Mouse (Mus musculus): ENCODE data around the gene Akt1s1. TPM values are rescaled to one million over a fixed set of nuclear protein-coding genes. Genes with fewer than 3 reads are reported as not detected.

Akt1s1 gene
- total RNA-seq, 2 experiments from 2014 or later, result 76.7 to 84.3 TPM

DNA sequence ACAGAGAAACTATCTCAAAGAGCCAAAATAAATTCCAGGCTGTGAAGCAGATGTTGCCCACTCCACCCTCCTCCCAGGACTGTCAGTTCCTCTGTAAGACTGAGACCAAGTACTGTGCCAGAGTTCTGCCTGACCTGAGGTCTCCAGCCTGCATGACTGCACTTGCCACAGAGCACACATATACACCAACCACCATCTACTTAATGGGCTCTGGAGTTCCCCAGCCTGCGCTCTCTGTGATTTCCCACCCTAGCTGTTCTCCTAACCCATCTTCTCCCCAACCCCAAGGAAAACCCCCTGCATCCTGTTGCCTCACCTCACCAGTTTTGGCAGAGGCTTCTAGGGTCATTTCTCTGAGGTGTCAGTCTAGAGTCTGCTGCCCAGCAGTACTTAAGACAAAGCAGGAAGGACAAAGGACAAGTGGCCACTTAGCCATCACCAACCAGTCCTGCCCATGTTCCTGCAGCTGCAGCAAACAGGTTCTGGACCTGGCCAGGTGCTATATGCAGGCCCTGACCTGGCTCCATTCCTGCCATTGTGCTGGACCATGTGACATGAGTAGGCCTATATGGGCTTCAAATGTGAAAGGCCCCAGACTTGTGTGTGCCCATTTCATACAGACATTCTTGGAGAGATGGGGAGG, 13.3 kb upstream of the Akt1s1 start:
- DNase-seq (ENCODE audit: low spot score in 2 of 2), result no peak
- H3K27ac ChIP-seq, result peak overlapping the region; percentile 1; the same call in 1 of the 2 replicates
- H3K4me3 ChIP-seq, result no peak overlapping the region
- no peak for TF ChIP-seq CTCF (conservative IDR thresholded peaks at IDR 0.05)

DNA sequence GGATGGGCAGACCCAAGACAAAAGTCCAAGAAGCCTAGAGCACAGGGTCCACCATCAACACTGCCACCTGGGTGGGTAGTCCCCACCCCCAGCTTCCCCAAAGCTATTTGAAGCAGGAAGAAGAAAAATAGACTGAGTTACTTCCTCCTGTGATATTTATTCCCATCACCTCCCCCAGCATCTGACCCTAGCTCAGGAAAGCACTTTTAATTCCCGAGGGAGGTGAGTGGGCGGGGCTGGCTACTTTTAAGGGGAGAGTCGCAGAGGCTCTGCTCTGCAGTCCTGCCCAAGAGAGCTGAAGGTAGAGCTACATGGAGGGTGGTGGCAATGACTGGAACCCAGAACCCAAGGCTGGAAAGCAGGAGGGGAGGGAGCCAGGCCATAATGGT, 12.8 kb upstream of the Akt1s1 start:
- DNase-seq (ENCODE audit: low spot score in 2 of 2), result no peak
- Histone ChIP-seq H3K27ac (no peak overlapping the region; the same call in 1 of the 2 replicates), H3K4me3 (no peak overlapping the region)
- no peak for TF ChIP-seq CTCF (conservative IDR thresholded peaks at IDR 0.05)

DNA sequence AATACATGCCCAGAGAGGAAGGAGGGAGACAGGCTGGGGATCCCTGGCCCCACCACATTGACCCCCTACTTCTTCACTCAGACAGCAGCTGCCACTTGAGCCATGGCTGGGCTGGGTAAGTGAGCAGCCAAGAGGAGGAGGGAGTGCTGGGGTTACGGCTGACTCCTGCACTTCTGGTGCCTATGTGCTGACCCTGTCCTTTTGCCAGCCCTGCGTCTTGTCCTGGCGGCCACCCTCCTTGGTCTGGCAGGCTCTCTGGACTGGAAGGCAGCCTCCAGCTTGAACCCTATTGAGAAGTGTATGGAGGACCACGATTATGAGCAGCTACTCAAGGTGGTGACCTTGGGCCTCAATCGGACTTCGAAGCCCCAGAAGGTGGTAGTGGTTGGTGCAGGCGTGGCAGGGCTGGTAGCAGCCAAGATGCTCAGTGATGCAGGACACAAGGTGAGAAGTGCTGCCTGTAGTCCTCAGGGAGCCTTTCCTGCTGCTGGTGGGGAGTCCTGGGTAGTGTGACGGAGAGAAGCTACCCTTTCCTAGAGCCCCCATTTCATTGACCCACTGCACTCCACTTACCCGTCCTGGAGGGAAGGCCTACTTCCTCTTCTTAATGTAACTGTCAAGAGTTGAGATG, 12.3 kb upstream of the Akt1s1 start:
- H3K4me3 ChIP-seq, result no peak overlapping the region
- TF ChIP-seq CTCF (conservative IDR thresholded peaks at IDR 0.05), result no peak
- H3K27ac ChIP-seq, result no peak overlapping the region
- no peak for DNase-seq (ENCODE audit: low spot score in 2 of 2)

DNA sequence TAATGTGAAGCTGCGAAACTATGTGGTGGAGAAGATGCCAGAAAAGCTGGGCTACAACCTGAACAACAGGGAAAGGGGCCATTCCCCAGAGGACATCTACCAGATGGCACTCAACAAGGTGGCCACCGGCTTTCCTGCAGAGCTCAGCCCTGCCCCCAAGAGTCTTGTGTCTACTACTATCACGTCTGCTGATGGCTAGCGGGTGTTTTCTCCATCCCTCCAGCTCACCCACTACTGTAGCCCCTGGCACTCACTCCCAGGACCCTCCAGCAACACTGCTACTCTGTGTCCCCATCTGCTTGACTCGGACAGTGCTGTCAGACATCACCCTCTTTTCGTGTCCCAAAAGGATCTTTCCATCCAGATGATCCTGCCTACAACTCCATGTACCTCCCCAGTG, 10.7 kb upstream of the Akt1s1 start:
- Histone ChIP-seq H3K4me3 (no peak overlapping the region), H3K27ac (no peak overlapping the region)
- no peak for DNase-seq (ENCODE audit: low spot score in 2 of 2)
- TF ChIP-seq CTCF (conservative IDR thresholded peaks at IDR 0.05), result no peak

DNA sequence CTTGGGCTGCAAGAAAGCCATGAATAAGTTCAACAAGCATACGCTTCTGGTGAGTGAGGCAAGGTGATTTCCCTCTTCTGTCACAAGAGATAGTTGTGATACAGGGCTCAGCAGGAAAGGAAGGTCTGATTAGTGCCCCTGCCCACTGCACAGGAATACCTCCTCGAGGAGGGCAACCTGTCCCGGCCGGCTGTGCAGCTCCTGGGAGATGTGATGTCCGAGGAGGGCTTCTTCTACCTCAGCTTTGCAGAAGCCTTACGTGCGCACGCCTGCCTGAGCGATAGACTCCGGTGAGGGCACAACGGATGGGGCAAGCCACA, 9.7 kb upstream of the Akt1s1 start:
- Histone ChIP-seq H3K27ac (no peak overlapping the region), H3K4me3 (peak overlapping the region; percentile 49; the same call in 1 of the 2 replicates)
- DNase-seq (ENCODE audit: low spot score in 2 of 2), result no peak
- no peak for TF ChIP-seq CTCF (conservative IDR thresholded peaks at IDR 0.05)

DNA sequence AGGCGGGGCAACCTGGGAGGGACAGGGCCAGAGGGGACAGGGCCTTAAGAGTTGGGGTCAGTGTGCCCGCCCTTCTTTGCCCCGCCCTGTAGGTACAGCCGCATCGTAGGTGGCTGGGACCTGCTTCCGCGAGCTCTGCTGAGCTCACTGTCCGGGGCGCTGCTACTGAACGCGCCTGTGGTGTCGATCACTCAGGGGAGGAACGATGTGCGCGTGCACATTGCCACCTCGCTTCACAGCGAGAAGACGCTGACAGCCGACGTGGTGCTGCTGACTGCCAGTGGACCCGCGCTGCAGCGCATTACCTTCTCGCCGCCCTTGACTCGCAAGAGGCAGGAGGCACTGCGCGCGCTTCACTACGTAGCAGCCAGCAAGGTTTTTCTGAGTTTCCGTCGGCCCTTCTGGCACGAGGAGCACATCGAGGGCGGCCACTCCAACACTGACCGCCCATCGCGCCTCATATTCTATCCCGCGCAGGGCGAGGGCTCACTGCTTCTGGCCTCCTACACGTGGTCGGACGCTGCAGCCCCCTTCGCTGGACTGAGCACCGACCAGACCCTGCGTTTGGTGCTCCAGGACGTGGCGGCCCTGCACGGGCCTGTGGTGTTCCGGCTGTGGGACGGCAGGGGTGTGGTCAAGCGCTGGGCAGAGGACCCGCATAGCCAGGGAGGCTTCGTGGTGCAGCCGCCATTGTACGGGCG, 9.2 kb upstream of the Akt1s1 start:
- peak in 1 of 2 experiments; percentile 55 for DNase-seq (ENCODE audit: low spot score in 2 of 2)
- no peak for TF ChIP-seq CTCF (conservative IDR thresholded peaks at IDR 0.05)
- Histone ChIP-seq H3K4me3 (peak overlapping the region; percentile 49), H3K27ac (peak overlapping the region; percentile 25; the same call in 1 of the 2 replicates)

DNA sequence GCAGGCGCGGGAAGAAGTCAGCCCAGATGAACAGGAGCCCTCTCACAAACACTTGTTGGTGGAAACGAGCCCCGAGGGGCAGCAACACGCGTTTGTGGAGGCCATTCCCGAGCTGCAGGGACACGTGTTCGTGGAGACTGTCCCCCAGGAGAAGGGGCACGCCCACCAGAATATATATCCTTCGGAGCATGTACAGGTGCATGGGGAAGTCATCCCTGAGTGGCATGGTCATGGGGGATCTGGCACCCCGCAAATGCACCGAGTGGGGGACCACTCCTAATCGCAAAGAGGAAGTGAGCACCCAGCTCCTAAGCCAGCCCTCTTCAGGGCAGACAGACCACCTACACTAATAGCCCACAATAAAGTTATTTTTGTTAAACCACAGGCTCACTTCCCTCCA, 8.4 kb upstream of the Akt1s1 start:
- H3K4me3 ChIP-seq, result no peak overlapping the region
- no peak for DNase-seq (ENCODE audit: low spot score in 2 of 2)
- no peak overlapping the region for H3K27ac ChIP-seq
- no peak for TF ChIP-seq CTCF (conservative IDR thresholded peaks at IDR 0.05)

DNA sequence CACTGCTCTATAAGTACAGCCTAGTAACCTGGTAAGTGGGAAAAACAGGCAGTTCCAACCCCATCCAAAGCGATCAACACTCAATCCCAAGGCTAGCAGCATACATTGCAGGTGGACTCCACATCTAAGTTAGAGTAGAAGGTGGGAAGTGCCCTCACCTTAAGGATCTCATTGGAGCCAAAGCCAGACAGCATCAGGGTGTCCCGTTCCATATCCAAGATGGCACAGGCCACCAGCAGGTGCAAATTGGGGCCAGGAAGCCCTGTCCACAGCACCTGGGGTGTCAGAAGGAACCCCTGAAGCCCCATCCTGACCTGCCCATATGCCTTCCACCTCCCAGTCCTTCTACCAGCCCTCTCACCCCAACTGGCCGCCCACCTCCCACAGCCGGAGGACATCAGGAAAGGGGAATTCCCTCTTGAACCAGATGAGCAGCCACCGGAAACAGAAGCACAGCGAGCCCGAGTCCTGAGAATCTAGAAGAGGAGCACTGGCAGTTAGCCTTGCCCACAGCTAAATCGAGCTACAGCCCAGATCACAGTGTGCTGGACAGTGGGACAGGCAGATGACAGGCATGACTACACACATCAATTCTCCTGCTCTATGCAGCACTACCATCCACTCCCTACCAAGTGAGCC, 6.8 kb upstream of the Akt1s1 start:
- H3K4me3 ChIP-seq, result no peak overlapping the region
- H3K27ac ChIP-seq, result no peak overlapping the region
- TF ChIP-seq CTCF (conservative IDR thresholded peaks at IDR 0.05), result no peak
- DNase-seq (ENCODE audit: low spot score in 2 of 2), result no peak

GRCm38 (mm10) chr7:44845006-44845405, 3.8 kb upstream of the Akt1s1 start:
- TF ChIP-seq CTCF (conservative IDR thresholded peaks at IDR 0.05), result no peak
- H3K27ac ChIP-seq, result no peak overlapping the region
- H3K4me3 ChIP-seq, result no peak overlapping the region
- no peak for DNase-seq (ENCODE audit: low spot score in 2 of 2)

GRCm38 (mm10) chr7:44846804-44847203, 2.0 kb upstream of the Akt1s1 start:
- no peak for TF ChIP-seq CTCF (conservative IDR thresholded peaks at IDR 0.05)
- no peak overlapping the region for H3K27ac ChIP-seq
- H3K4me3 ChIP-seq, result no peak overlapping the region
- no peak for DNase-seq (ENCODE audit: low spot score in 2 of 2)

DNA sequence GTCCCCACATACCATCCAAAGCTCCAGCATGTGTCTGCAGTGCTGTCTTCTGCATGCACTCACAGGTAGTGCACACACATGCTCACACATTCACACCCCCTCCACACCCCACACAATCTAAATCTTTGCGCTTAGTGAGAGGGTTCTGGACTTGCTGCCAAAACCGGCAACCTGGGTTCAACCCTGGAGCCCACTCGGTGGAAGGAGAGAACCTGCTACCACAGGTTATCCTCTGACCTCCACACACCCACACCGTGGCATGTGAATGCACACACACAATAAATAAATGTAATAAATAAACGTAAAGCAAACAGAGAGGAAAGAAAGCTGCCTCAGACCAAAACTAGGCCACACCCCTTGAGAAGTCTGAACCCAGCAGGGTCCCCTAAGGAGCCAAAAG, 1.0 kb upstream of the Akt1s1 start:
- H3K27ac ChIP-seq, result no peak overlapping the region; the same call in 1 of the 2 replicates
- peak overlapping the region; percentile 76 for H3K4me3 ChIP-seq
- no peak for DNase-seq (ENCODE audit: low spot score in 2 of 2)
- TF ChIP-seq CTCF (conservative IDR thresholded peaks at IDR 0.05), result no peak

GRCm38 (mm10) chr7:44849416-44850111, 773 bp downstream of the Akt1s1 start:
- TF ChIP-seq CTCF (conservative IDR thresholded peaks at IDR 0.05), result no peak
- Histone ChIP-seq H3K4me3 (peak overlapping the region; percentile 76), H3K27ac (peak overlapping the region; percentile 99)
- DNase-seq (ENCODE audit: low spot score in 2 of 2), result peak; percentile 88 to 93

DNA sequence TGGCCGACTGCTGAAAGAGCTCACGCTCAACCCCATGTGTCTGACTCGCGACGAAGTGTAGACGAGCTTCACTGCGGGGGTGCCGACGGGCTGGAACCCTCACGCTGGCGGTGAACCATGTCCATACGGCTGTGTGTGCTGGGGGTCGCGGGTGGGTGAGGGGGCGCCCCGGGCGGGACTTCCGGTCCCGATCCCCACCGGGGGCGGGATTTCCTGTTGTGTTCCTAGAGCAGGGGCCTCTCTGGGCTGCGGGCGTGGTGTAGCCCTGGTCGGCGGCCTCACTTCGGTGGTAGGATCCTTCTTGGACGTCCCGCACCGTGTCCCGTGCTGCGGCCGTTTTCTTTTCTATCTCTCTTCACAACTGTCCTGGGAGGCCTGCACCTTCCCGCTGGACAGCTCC, 1.4 kb downstream of the Akt1s1 start:
- Histone ChIP-seq H3K27ac (peak overlapping the region; percentile 99), H3K4me3 (peak overlapping the region; percentile 76)
- DNase-seq (ENCODE audit: low spot score in 2 of 2), result peak; percentile 72 to 78
- TF ChIP-seq CTCF (conservative IDR thresholded peaks at IDR 0.05), result peak; percentile 31; the same call in 1 of the 2 replicates

All from layer of hippocampus, adult 2 months (tissue).